Comparison of ENCODE assay signal across 12 mouse cellular contexts in the genomic region with DNA sequence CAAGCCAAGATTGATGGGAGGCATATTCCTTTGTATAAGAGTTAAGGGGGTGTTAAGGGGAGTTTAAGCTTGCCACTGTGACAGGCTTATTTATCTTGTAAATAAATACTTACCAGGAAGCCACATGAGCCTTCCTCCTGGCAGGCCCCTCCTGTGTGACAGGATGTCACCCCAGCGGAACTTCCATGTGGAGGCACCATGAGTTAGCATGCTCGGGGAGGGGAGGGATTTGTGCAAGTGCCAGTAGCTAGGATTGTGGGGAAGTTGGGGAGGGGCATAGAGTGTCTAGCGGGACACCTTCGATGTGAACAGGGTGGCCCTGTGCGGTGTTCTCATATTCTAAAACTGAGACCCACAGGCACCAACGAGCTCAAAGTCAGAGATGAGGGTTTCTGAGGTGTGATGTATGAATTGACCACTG.
DNase-seq lines count a peak whose midpoint lies in the region; ATAC-seq and TF ChIP-seq lines count a peak whose summit lies in the region.
"Had no signal": no experiment of that assay in that cellular context is flagged by ENCODE, and none has a peak within 500 bp of the region (broad histone marks: within the 10 kb centered on the region; RNA-seq: fewer than 3 reads in every experiment).

No protein-coding gene starts in this region.

- H3K9me3 ChIP-seq in lung, embryonic 16.5 days (ENCODE audit: control insufficient read depth, low read length) = peaks cover 3% of the 10 kb centered on the region; the same call in 1 of the 2 replicates
- H3K9me3 ChIP-seq in neural tube, embryonic 14.5 days (ENCODE audit: control insufficient read depth, low read length) = no peaks in the 10 kb centered on the region
- H3K9me3 ChIP-seq: limb, embryonic 10.5 days had no signal

- no peaks in the 10 kb centered on the region for H3K36me3 ChIP-seq in lung, embryonic 16.5 days (ENCODE audit: control insufficient read depth, insufficient read depth, low read length)
- no peaks in the 10 kb centered on the region for H3K36me3 ChIP-seq in neural tube, embryonic 14.5 days (ENCODE audit: control insufficient read depth, insufficient read depth, low read length)
- H3K36me3 ChIP-seq: limb, embryonic 10.5 days had no signal

- no peak overlapping the region for H3K4me3 ChIP-seq in lung, embryonic 16.5 days (ENCODE audit: low read length)
- H3K4me3 ChIP-seq in lung, adult 2 months (replicated peaks; ENCODE audit: extremely low read depth, low read depth, low read length) = no peak overlapping the region
- no peak overlapping the region for H3K4me3 ChIP-seq in neural tube, embryonic 14.5 days (ENCODE audit: low read depth, low read length)
- H3K4me3 ChIP-seq: limb, embryonic 10.5 days had no signal

- ATAC-seq in lung, embryonic 16.5 days (ENCODE audit: low read depth) = peak; percentile 27
- peak; percentile 57 for ATAC-seq in neural tube, embryonic 14.5 days (ENCODE audit: low read depth)

- H3K27me3 ChIP-seq in lung, embryonic 16.5 days (ENCODE audit: control insufficient read depth, insufficient read depth, low read depth, low read length) = no peaks in the 10 kb centered on the region
- H3K27me3 ChIP-seq in neural tube, embryonic 14.5 days (ENCODE audit: control insufficient read depth, insufficient read depth, low read length) = no peaks in the 10 kb centered on the region

- no peak for TF ChIP-seq CTCF in lung, adult 2 months (IDR thresholded peaks at IDR 0.05; ENCODE audit: insufficient read depth, low read length)

- TF ChIP-seq POLR2A in lung, adult 2 months (IDR thresholded peaks at IDR 0.05; ENCODE audit: borderline replicate concordance, extremely low read depth, low read depth, low read length) = no peak

- no peak overlapping the region for H3K9ac ChIP-seq in lung, embryonic 16.5 days (ENCODE audit: low read length)
- no peak overlapping the region for H3K9ac ChIP-seq in neural tube, embryonic 14.5 days (replicated peaks; ENCODE audit: low read depth, low read length)

- no peak overlapping the region for H3K27ac ChIP-seq in lung, embryonic 16.5 days (ENCODE audit: low read length)
- H3K27ac ChIP-seq in neural tube, embryonic 14.5 days (ENCODE audit: low read depth, low read length) = no peak overlapping the region
- H3K27ac ChIP-seq: limb, embryonic 10.5 days; macrophage; stomach, postnatal 0 days had no signal

- H3K4me1 ChIP-seq in lung, embryonic 16.5 days (replicated peaks; ENCODE audit: control insufficient read depth, insufficient read depth, low read length) = peaks cover 4% of the 10 kb centered on the region
- H3K4me1 ChIP-seq in lung, adult 2 months (ENCODE audit: control insufficient read depth, insufficient read depth, low read length) = no peaks in the 10 kb centered on the region
- peaks cover 9% of the 10 kb centered on the region; the same call in 1 of the 2 replicates for H3K4me1 ChIP-seq in neural tube, embryonic 14.5 days (ENCODE audit: control insufficient read depth, insufficient read depth, low read length)

- 53% methylated on average over 6 of the region's 6 CpGs for WGBS in lung, embryonic 16.5 days
- WGBS in lung, adult 2 months = 61% methylated on average over 6 of the region's 6 CpGs
- WGBS in neural tube, embryonic 14.5 days = 36% methylated on average over 6 of the region's 6 CpGs

- no peak overlapping the region for H3K4me2 ChIP-seq in lung, embryonic 16.5 days (ENCODE audit: low read depth, low read length)
- H3K4me2 ChIP-seq in neural tube, embryonic 14.5 days (ENCODE audit: low read depth, low read length) = no peak overlapping the region

- peak; percentile 43 for DNase-seq in embryo, embryonic 11 days
- no peak for DNase-seq in embryo, embryonic 10.5 days (ENCODE audit: low spot score)
- no peak for DNase-seq in lung, adult 2 months
- peak; percentile 1 for DNase-seq in lung, postnatal 36 days
- no peak for DNase-seq in urinary bladder, postnatal 36 days (ENCODE audit: low spot score in 2 of 2)
- DNase-seq in urinary bladder, postnatal 25 days (ENCODE audit: low spot score) = no peak
- DNase-seq: cerebellum, postnatal 25 days had no signal

Comparison
In these comparisons a context has a peak if more than half of its experiments do, and no peak if none do; other contexts are left out.
1. DNase-seq: peak in embryo, embryonic 11 days (single experiment) and lung, postnatal 36 days (single experiment); none in embryo, embryonic 10.5 days (single experiment), lung, adult 2 months (single experiment), urinary bladder, postnatal 36 days (0 of 2) and urinary bladder, postnatal 25 days (single experiment).